Mouse (Mus musculus): ENCODE results near the gene Baz2b. TPM values are rescaled to one million over a fixed set of nuclear protein-coding genes. Genes with fewer than 3 reads are reported as not detected.

Gene Baz2b
- polyA plus RNA-seq, 2 experiments = 36.0 to 45.6 TPM

DNA sequence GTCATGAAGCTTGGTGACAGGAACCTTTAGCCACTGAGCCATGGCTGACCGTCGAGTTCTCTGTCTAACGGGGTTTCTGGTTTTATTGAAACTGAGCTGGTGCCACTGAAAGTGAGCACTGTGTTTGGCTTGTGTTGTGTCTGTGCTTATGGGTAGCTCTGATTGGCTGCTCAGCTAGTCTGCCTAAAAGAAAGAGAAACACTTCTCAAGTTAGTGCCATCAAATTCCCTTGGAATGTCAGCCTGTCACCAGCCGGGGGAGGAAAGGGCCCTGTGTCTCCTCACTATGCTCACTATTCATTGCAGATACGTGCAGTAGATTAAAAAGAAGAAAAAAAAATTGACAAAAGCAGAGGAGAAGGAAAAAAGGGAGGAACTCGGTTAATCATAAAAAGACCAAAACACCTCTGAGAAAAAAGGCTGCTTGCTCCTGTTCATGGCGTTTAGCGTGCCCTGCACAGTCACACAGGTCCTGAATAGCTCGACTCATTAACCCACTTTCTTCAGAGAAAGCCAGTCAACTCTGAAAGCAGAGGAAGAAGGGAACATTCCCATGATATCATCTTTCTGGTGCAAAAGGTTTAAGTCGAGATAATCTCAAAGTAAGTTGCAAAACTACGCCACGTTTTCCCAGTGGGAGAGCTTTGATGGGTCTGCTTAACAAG is 93.6 kb downstream of the Baz2b start:
- Histone ChIP-seq H3K9ac (ENCODE audit: low read depth, low read length, severe bottlenecking) (no peak overlapping the region), H3K27me3 (ENCODE audit: control insufficient read depth, insufficient read depth, low read length) (no peaks in the 10 kb centered on the region), H3K27ac (replicated peaks; ENCODE audit: low read depth, low read length) (no peak overlapping the region), H3K36me3 (ENCODE audit: control insufficient read depth, insufficient read depth, low read length) (no peaks in the 10 kb centered on the region; the same call in 1 of the 2 replicates), H3K4me2 (replicated peaks; ENCODE audit: low read depth, low read length, severe bottlenecking) (no peak overlapping the region), H3K9me3 (ENCODE audit: control insufficient read depth, low read length) (no peaks in the 10 kb centered on the region), H3K4me1 (ENCODE audit: control insufficient read depth, insufficient read depth, low read length) (peaks cover 14% of the 10 kb centered on the region), H3K4me3 (replicated peaks; ENCODE audit: low read length) (no peak overlapping the region)
- WGBS = 44% methylated on average over 12 of the region's 12 CpGs
- DNase-seq (ENCODE audit: low spot score) = no peak
- no peak for TF ChIP-seq POLR2A (IDR thresholded peaks at IDR 0.05; ENCODE audit: borderline replicate concordance, extremely low read depth, insufficient read depth, insufficient read length)
- no peak for ATAC-seq (ENCODE audit: low FRiP score, low read depth)

DNA sequence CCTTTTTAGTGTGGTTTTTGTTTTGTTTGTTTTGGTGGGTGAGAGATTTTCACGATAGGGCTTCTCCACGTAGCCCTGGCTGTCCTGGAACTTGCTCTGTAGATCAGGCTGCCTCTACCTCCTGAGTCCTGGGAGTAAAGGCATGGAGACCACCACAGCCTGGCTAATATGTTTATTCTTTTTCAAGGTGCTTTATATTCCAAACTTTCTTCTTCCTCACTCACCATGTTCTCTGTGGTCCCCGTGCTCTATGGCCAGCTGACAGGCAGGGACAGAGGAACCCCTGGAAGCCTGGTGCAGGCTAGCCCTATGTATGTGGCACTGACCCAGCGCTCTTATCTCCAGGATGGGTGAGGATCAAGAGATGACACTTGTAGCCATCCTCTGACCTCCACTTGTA is 94.7 kb downstream of the Baz2b start:
- WGBS = 81% methylated on average over 4 of the region's 4 CpGs
- peaks cover 3% of the 10 kb centered on the region; the same call in 1 of the 2 replicates for H3K36me3 ChIP-seq (ENCODE audit: control insufficient read depth, insufficient read depth, low read length)
- H3K9ac ChIP-seq (ENCODE audit: low read depth, low read length, severe bottlenecking) = no peak overlapping the region
- TF ChIP-seq POLR2A (IDR thresholded peaks at IDR 0.05; ENCODE audit: borderline replicate concordance, extremely low read depth, insufficient read depth, insufficient read length) = no peak
- ATAC-seq (ENCODE audit: low FRiP score, low read depth) (no peak), DNase-seq (ENCODE audit: low spot score) (no peak)
- H3K4me1 ChIP-seq (ENCODE audit: control insufficient read depth, insufficient read depth, low read length) = peaks cover 8% of the 10 kb centered on the region
- no peak overlapping the region for H3K4me3 ChIP-seq (replicated peaks; ENCODE audit: low read length)
- H3K9me3 ChIP-seq (ENCODE audit: control insufficient read depth, low read length) = no peaks in the 10 kb centered on the region
- no peak overlapping the region for H3K4me2 ChIP-seq (replicated peaks; ENCODE audit: low read depth, low read length, severe bottlenecking)
- no peak overlapping the region for H3K27ac ChIP-seq (replicated peaks; ENCODE audit: low read depth, low read length)
- H3K27me3 ChIP-seq (ENCODE audit: control insufficient read depth, insufficient read depth, low read length) = no peaks in the 10 kb centered on the region

DNA sequence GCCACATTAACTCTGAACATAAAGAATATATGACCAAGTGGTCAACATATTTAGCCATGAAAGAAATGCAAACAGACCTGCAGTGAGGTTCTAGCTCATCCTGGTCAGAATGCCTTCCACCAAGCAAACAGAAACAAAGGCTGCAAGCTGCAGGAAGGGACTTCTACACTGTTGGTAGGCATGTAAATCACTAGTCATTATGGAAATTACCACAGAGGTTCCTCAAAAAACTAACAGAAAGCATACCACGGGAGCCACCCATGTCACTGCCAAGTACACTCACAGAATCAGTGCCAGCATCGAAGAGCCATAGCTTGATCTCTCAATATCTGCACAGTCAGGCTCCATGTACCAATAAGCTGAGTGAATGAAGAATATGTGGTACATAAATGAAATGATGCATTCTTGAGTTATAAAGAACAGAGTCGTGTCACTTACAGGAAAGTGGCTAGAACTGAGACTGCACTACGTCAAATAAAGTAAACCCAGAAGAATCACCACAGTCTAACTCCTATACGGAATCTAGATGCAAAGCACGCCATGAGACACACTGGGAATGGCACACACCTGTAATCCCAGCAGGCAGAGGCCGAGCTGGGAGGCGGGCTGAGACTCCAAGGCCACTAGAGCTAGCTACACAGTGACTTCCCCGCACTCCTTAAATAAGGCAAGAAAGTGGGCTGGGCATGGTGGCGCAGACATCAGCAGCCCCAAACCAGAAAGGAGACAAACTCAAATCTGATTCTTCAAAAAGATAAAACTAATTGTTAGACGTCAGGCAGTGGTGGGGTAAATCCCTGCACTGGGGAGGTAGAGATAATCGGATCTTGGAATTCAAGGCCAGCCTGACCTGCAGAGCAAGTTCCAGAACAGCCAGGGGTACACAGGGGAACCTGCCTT is 95.7 kb downstream of the Baz2b start:
- Histone ChIP-seq H3K36me3 (ENCODE audit: control insufficient read depth, insufficient read depth, low read length) (peaks cover 3% of the 10 kb centered on the region; the same call in 1 of the 2 replicates), H3K4me1 (ENCODE audit: control insufficient read depth, insufficient read depth, low read length) (peaks cover 5% of the 10 kb centered on the region; the same call in 1 of the 2 replicates), H3K9ac (ENCODE audit: low read depth, low read length, severe bottlenecking) (no peak overlapping the region), H3K27me3 (ENCODE audit: control insufficient read depth, insufficient read depth, low read length) (no peaks in the 10 kb centered on the region), H3K9me3 (ENCODE audit: control insufficient read depth, low read length) (no peaks in the 10 kb centered on the region), H3K27ac (replicated peaks; ENCODE audit: low read depth, low read length) (no peak overlapping the region), H3K4me3 (replicated peaks; ENCODE audit: low read length) (no peak overlapping the region), H3K4me2 (replicated peaks; ENCODE audit: low read depth, low read length, severe bottlenecking) (no peak overlapping the region)
- TF ChIP-seq POLR2A (IDR thresholded peaks at IDR 0.05; ENCODE audit: borderline replicate concordance, extremely low read depth, insufficient read depth, insufficient read length) = no peak
- DNase-seq (ENCODE audit: low spot score) (no peak), ATAC-seq (ENCODE audit: low FRiP score, low read depth) (no peak)
- WGBS = 84% methylated on average over 12 of the region's 12 CpGs

DNA sequence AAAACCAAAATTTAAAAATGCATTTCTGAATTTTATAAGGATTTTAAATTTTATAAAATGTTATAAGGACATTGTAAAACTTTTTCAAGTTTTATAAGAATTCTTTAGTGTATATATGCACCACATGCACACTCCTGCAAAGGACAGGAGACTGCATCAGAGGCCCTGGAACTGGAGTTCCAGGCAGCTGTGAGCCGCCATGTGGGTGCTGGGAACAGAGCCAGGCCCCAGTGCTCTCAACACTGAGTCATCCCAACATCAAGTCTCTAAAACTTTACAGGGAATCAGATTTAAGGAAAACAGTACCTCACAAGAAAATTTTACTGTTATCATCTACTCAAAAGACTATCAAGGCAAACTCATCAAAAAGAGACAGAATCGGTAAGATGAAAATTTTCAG is 97.5 kb downstream of the Baz2b start:
- Histone ChIP-seq H3K9me3 (ENCODE audit: control insufficient read depth, low read length) (no peaks in the 10 kb centered on the region), H3K9ac (ENCODE audit: low read depth, low read length, severe bottlenecking) (no peak overlapping the region), H3K4me1 (ENCODE audit: control insufficient read depth, insufficient read depth, low read length) (peaks cover 5% of the 10 kb centered on the region; the same call in 1 of the 2 replicates), H3K36me3 (ENCODE audit: control insufficient read depth, insufficient read depth, low read length) (peaks cover 3% of the 10 kb centered on the region; the same call in 1 of the 2 replicates), H3K27me3 (ENCODE audit: control insufficient read depth, insufficient read depth, low read length) (no peaks in the 10 kb centered on the region), H3K4me3 (replicated peaks; ENCODE audit: low read length) (no peak overlapping the region), H3K4me2 (replicated peaks; ENCODE audit: low read depth, low read length, severe bottlenecking) (no peak overlapping the region), H3K27ac (replicated peaks; ENCODE audit: low read depth, low read length) (no peak overlapping the region)
- DNase-seq (ENCODE audit: low spot score) (no peak), ATAC-seq (ENCODE audit: low FRiP score, low read depth) (no peak)
- WGBS = 71% methylated on average over 2 of the region's 2 CpGs
- TF ChIP-seq POLR2A (IDR thresholded peaks at IDR 0.05; ENCODE audit: borderline replicate concordance, extremely low read depth, insufficient read depth, insufficient read length) = no peak

DNA sequence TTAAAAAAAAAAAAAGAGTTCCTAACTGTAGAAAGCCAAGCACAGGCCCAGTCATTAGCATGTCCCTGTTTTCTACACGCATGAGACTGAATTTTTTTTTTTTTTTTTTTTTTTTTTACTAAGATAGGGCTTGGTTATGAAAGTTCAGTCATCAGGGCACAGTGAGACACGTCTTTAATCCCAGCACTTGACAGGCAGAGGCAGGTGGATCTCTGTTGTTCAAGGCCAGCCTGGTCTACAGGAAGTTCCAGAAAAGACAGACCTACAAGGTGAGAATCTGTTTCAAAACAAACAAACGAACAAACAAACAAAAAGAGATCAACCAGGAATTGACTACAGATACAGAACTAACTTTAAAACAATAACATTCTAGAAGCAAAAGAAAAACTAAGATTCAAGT is 100.6 kb downstream of the Baz2b start:
- no peak for TF ChIP-seq POLR2A (IDR thresholded peaks at IDR 0.05; ENCODE audit: borderline replicate concordance, extremely low read depth, insufficient read depth, insufficient read length)
- H3K9me3 ChIP-seq (ENCODE audit: control insufficient read depth, low read length) = no peaks in the 10 kb centered on the region
- ATAC-seq (ENCODE audit: low FRiP score, low read depth) = no peak

More for the DNA sequence above, 100.6 kb downstream of the Baz2b start:
- Histone ChIP-seq H3K4me2 (replicated peaks; ENCODE audit: low read depth, low read length, severe bottlenecking) (no peak overlapping the region), H3K4me1 (ENCODE audit: control insufficient read depth, insufficient read depth, low read length) (no peaks in the 10 kb centered on the region), H3K9ac (ENCODE audit: low read depth, low read length, severe bottlenecking) (no peak overlapping the region), H3K27ac (replicated peaks; ENCODE audit: low read depth, low read length) (no peak overlapping the region), H3K4me3 (replicated peaks; ENCODE audit: low read length) (no peak overlapping the region), H3K36me3 (ENCODE audit: control insufficient read depth, insufficient read depth, low read length) (peaks cover 3% of the 10 kb centered on the region; the same call in 1 of the 2 replicates), H3K27me3 (ENCODE audit: control insufficient read depth, insufficient read depth, low read length) (no peaks in the 10 kb centered on the region)
- 77% methylated on average over 3 of the region's 3 CpGs for WGBS
- DNase-seq (ENCODE audit: low spot score) = no peak
